Mouse (Mus musculus) brown adipose tissue, adult 24 weeks (tissue): Measurements from ENCODE around the gene Cnp. TPM values are rescaled to one million over a fixed set of nuclear protein-coding genes. Genes with fewer than 3 reads are reported as not detected.
A peak's percentile ranks its signal among the peaks of the same experiment; 100 is the strongest.
"Not testable (repeated sequence)": the region's sequence is repeated elsewhere in the genome, so short reads cannot be mapped to it uniquely, and the experiment has no call there.

Experiments used
- H3K27ac ChIP-seq: fragments of 200-500 bp; replicated peaks from 2 replicates; pipeline ENCODE4 v1.5.1; 2012; ENCODE audit warnings: low read depth, mild to moderate bottlenecking, low read length
- H3K4me1 ChIP-seq: fragments of 200-500 bp; 2 replicates; pipeline ENCODE4 v1.6.1; 2012; ENCODE audit warnings: low read length, mixed read lengths; ENCODE audit not compliant: control insufficient read depth, insufficient read depth, insufficient read length
- H3K4me3 ChIP-seq: fragments of 200-500 bp; 2 replicates; pipeline ENCODE4 v1.5.1; 2012; ENCODE audit warnings: low read depth, mild to moderate bottlenecking, low read length, moderate library complexity; ENCODE audit not compliant: insufficient read depth
- polyA plus RNA-seq: library from polyadenylated mRNA; stranded (reverse); fragments of >200 nt; gene quantifications from 2 replicates; pipeline ENCODE4 v1.2.4, GENCODE M21; 2012; ENCODE audit not compliant: missing spikeins, insufficient read depth, insufficient read length

Cnp gene
- polyA plus RNA-seq, 1 experiment = 8.4 TPM

DNA sequence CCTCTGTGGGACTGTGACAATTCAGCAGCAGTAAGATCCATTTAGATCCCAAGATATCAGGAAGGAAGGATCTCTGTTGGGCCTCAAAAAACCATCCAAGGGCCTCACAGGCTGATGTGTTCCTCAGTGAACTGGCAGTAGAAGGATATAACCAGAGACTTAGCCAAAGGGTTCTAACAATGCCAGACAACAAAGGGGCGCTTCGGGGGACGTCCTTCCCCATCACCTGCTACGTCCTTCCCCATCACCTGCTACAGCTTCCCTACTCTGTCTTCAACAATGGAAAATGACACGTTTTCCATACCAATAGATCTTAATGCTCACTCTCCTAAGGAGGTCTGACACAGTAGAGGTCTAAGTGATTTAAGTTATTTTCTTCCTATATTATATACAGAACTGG lies 41.6 kb downstream of the Cnp start:
- Histone ChIP-seq H3K27ac (no peak overlapping the region), H3K4me3 (no peak overlapping the region), H3K4me1 (peaks cover 15% of the 10 kb centered on the region)

DNA sequence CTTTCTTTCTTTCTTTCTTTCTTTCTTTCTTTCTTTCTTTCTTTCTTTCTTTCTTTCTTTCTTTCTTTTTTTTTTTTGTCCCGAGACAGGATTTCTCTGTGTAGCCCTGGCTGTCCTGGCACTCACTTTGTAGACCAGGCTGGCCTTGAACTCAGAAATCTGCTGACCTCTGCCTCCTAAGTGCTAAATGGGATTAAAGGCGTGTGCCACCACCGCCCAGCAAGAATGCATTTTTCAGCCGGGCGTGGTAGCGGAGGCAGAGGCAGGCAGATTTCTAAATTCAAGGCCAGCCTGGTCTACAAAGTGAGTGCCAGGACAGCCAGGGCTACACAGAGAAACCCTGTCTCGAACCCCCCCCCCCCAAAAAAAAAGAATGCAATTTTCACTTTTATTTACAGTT lies 42.1 kb downstream of the Cnp start:
- peaks cover 11% of the 10 kb centered on the region for H3K4me1 ChIP-seq
- H3K27ac ChIP-seq, H3K4me3 ChIP-seq: not testable (repeated sequence)

DNA sequence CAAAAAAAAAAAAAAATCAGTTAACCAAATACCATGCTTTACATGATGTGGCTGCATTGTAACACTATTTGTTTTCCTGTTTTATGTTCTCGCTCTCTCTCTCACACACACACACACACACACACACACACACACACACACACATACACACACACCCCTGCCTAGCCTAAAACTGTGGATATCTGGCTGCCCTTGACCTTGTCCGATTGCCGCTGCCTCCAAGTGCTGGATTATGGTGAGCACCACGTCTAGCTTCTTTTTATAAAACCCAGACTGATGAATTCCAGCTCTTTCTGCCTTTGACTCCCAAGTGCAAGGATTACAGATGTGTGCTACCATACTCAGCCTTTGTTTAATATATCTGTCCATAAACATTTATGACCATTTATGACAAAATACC lies 42.8 kb downstream of the Cnp start:
- Histone ChIP-seq H3K4me1 (peaks cover 9% of the 10 kb centered on the region), H3K27ac (no peak overlapping the region), H3K4me3 (peak overlapping the region; percentile 25; the same call in 1 of the 2 replicates)

DNA sequence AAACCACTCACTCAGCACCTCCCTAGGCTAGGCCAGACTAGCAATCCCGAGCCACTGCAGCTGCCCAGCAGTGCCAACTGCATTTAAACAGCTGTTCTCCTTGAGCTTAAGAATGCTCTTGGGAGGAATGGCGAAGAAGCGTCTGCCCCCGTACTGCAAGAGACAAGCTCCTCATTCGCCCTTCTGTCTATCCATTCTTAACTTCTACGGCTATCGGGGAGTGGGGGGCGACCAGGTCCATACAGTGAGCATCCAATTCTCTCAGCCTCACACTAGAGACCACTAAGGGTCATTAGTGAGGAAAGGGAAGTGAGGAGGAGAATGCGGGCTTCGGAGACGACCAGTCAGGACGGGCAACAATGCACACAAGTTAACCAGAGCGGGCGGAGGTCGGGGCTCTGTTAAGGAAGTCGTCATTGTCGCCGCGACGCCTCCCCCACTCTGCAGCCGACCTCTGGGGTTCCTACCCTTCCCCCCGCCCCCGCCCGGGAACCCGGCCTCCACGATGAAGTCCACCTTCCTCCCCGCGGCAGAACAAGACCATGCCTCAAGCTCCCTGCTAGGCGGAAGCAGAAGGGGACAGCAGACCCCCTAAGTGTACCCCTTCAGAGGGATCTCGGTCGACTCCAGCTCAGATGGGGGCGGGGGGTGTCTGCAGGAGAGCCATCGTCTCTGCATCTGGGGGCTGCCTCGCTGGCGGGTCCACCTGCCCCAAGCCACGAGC lies 44.2 kb downstream of the Cnp start, which contains the start of gene Nkiras2:
Gene Nkiras2, plus strand, starts transcription at position 484 of the 724 bp plus-strand sequence.
- H3K4me1 ChIP-seq = peaks cover 6% of the 10 kb centered on the region
- H3K4me3 ChIP-seq = peak within 1 kb of the TSS; percentile 89
- peak within 1 kb of the TSS; percentile 91 for H3K27ac ChIP-seq

DNA sequence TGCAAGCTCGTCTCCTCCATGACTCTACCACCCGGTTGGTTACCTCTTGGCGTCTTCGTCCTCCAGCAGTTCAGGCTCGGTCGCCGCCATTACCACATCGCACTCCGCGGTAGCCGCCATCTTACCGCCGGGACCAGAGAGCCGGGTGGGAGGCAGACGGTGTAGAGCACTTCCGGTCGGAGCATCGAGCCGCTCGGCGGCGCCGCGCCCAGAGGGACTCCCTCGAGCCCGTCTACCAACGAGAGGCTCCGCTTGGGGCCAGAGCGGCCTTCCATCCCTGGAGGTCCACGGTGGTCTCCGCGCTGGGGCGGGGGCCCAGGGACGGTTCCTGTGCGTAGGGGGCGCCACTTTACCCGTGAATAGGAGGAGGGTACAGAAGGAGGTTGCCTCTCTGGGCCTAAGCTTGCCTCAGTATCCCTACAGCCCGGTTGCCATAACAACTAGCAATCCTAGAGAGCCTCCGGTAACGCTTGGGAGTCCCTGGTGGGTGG lies 44.8 kb downstream of the Cnp start:
- H3K4me1 ChIP-seq = peaks cover 8% of the 10 kb centered on the region
- H3K4me3 ChIP-seq = peak overlapping the region; percentile 89
- H3K27ac ChIP-seq = peak overlapping the region; percentile 91

DNA sequence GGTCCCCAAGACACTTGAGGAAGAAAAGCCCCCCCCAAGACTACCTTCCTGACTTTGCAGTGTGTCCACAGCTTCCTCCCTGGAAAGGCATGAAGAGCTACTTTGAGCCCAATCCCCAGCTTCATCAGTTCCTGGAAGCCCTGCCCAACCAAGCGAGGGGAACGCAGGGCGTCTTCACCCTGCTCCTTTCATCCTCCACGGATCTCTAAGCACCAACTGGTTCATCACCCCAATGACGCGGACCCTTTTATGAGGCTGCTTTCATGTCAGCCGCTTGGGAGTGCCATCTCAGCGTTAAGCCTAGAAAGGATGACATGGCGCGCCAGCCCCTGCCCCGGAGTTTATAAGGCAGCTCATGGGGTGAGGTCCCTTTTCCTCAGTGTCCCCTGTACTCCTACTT lies 45.3 kb downstream of the Cnp start, which contains the start of gene Dnajc7:
Gene Dnajc7, minus strand, starts transcription at position 187 of the 400 bp plus-strand sequence.
- Histone ChIP-seq H3K4me1 (peaks cover 8% of the 10 kb centered on the region), H3K27ac (peak within 1 kb of the TSS; percentile 91), H3K4me3 (peak within 1 kb of the TSS; percentile 89)

DNA sequence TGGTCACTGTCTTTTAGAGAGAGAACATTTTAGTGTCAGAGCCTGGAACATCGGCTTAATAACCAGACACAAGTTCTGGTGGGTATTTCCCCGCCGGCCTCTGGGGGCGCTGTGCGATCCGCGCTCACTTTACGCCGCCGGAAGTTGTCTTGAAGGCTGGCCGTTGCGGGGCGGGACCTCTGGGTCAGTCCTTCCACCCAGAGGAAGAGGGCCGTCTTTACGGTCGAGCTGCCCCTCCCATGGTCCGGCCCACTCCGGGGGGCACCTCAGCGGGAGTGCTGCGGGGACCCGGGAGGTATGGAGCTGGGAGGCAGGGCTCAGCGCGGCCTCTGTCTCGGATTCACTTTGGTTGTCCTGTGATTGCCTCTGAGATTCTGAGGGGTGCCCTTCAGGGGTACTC lies 48.0 kb downstream of the Cnp start:
- Histone ChIP-seq H3K4me1 (peaks cover 10% of the 10 kb centered on the region; the same call in 1 of the 2 replicates), H3K4me3 (peak overlapping the region; percentile 78), H3K27ac (peak overlapping the region; percentile 70)

DNA sequence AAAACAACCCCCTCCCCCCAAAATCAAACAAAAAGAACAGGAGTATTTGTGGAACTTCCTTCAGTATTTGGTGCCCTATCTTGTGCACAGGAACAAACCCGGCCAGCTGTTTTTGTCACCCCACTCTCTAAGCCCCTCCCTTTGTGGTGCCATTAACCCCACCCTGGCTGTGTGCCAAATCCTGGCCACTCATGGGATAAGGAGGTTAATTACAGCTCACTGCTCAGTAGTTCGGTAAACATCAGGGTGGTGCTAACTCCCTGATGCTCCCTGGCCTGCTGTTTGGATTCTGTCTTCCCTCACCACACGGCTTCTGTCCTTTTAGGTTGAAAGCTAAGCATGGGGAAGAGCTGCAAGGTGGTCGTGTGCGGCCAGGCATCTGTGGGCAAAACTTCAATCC lies 49.2 kb downstream of the Cnp start:
- H3K4me3 ChIP-seq = peak overlapping the region; percentile 33

DNA sequence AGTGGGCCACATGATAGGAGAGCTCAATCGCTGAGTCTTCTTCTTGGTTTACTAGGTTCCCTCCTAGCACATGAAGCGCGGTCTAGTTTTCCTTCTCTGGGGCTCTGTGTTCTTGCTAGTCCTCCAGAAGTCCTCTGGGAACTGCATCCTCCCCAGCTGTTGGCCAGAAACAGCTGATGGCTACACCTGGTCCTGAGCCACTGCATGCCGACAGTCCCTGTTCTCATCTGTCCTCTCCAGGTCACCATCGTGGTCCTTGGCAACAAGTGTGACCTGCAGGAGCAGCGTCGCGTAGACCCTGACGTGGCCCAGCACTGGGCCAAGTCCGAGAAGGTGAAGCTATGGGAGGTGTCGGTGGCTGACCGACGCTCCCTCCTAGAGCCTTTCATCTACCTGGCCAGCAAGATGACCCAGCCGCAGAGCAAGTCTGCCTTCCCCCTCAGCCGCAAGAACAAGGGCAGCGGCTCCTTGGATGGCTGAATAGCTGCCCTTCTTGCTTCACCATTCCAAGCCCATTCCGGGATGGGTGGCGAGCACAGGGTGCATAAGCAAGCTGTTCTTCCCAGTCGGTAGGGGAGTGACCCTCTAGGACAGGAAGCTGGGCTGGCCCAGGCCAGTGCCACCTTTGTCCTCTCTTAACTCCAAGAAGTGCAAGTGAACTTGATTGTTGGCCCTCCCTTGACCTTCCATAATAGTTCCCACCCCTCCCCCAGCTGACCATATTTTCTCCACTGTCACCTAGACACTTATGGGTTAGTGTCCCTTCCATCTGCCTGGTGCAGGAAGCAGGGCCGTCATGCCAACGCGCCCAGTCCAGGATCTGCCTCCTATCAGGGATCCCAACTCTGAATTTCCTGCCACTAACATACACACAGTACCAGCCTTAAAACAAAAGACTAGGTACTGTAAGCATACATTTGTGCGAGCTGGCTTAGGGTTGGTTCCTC lies 51.3 kb downstream of the Cnp start:
- H3K4me3 ChIP-seq = no peak overlapping the region

More for the DNA sequence above, 49.2 kb downstream of the Cnp start:
- H3K27ac ChIP-seq = peak overlapping the region; percentile 67
- H3K4me1 ChIP-seq = peaks cover 10% of the 10 kb centered on the region; the same call in 1 of the 2 replicates

DNA sequence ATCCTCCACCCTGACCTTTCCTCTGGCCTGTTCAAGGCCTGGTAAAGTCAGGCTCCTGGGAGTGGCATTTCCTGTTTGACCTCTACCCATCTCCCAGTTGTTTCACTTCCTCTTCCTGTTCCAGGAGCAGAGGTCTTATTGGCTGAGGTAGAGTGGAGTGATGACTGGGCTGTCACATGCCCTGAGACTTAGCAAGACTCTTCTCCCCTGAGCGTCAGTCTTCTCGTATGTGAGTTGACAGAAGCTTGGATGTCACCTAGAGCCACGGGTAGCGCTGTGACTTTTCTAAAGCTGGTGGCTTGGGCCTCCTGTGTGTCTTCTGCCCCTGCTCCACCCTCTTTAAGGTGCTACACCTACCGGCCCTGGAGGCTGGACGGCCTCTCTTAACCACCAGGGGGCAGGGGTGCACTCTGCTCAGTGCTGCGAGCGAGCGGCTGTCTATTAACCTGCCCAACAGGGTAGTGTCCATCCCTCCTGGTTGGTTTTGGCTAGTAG lies 52.0 kb downstream of the Cnp start:
- Histone ChIP-seq H3K4me3 (no peak overlapping the region), H3K4me1 (peaks cover 10% of the 10 kb centered on the region; the same call in 1 of the 2 replicates), H3K27ac (peak overlapping the region; percentile 72)

More for the DNA sequence above, 51.3 kb downstream of the Cnp start:
- peaks cover 10% of the 10 kb centered on the region; the same call in 1 of the 2 replicates for H3K4me1 ChIP-seq
- peak overlapping the region; percentile 72 for H3K27ac ChIP-seq

DNA sequence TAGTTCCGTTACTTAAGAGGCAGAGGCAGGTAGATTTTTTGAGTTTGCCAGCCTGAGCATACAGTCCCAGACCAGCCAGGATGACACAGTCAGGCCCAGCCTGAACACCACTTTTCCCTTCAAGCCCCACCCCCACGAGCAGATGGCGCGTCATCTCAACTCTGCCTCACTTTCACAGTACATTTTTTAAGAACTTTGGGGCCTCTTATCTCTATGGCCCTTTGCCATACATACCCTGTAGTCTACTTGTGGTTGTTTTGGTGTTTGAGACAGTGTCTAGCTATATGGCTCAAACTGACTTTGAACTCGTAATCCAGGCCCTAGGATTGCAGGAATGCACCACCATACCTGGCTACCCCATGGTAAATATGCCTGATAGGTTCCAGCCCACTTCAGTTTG lies 53.4 kb downstream of the Cnp start:
- peaks cover 10% of the 10 kb centered on the region; the same call in 1 of the 2 replicates for H3K4me1 ChIP-seq
- H3K4me3 ChIP-seq = no peak overlapping the region
- no peak overlapping the region for H3K27ac ChIP-seq

DNA sequence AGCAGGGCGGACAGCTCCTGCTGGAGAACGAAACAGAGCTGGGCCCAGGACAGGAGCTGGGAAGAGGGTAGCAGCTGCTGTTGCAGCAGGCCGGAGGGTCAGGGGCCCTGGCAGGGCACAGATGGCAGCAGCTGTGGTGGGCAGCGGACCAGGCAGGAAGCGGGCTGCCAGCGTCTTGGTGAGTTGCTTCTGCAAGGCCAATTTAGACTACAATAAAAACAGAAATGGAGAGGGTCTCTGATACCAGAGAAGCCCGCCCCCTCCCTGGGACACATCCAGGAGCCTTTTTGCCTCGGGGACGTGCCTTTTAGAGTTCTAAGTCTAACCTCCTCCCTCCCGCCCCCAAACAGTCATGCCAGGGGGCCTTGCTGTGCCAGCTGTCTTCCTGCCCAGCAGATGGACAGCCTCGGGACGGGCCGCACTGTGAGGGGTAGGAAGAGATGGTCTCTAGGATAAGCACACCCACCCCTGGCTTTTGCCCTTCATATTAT lies 54.2 kb downstream of the Cnp start:
- peaks cover 7% of the 10 kb centered on the region; the same call in 1 of the 2 replicates for H3K4me1 ChIP-seq
- no peak overlapping the region for H3K4me3 ChIP-seq
- no peak overlapping the region for H3K27ac ChIP-seq

DNA sequence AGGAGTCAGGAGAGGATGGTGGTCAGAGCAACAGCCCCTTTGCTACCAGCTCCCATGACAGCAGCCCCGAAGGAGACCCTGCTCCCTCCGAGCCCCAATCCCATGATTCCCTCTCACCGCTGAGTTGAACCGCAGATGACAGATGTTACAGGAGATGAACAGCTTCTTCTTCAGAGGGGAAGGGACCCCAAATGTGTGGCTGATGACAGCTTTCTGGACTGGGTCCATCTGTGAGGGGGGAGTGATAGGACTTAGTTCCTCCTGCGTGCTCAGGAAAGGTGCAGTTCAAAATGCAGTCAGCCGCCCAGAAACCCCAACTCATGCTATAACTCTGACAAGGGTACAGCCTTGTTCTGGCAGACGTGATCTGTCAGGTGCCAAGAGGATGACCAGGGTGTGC lies 59.8 kb downstream of the Cnp start:
- Histone ChIP-seq H3K4me1 (no peaks in the 10 kb centered on the region), H3K27ac (no peak overlapping the region), H3K4me3 (no peak overlapping the region)

DNA sequence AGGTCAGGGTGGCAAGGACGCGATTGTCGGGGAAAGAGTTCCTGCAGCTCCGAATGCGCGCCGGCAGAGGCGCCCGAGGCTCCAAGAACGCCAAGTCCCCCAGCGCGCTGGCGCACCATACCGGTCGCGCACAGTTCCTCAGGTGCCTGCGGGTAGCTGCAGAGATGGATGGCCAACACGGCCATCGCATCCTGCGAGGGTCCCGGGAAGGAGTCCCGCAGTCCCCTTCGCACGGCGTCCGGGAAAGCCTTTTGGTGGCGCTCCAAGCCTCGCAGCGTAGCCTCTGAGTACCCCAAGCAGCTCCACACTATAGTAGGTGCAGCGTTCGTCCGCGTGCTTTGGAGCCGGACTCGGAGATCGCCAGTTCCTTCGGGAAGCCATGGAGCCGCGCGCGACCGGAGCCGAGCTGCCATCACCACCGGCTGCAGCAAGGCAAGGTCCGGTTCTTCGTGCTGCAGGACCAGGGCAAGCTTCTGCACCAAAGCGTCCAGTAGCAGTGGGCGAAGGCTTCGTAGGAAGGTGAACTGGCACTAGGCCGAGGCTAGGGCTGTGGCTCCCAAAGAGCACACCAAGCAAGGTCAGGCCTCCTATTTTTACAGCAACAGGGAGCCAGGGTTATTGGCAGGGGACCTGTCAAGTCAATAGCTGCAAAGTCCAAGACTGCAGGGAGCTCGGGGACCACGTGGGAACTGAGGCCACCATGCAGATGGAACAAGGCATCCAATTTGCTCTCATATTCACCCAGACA lies 65.6 kb downstream of the Cnp start:
- no peak overlapping the region for H3K27ac ChIP-seq
- no peaks in the 10 kb centered on the region for H3K4me1 ChIP-seq
- H3K4me3 ChIP-seq = peak overlapping the region; percentile 37
